Mouse (Mus musculus): ENCODE results near the gene Sema3d. TPM values are rescaled to one million over a fixed set of nuclear protein-coding genes. Genes with fewer than 3 reads are reported as not detected.

Gene Sema3d
- total and polyA plus RNA-seq, 3 experiments: 0.11 to 0.15 TPM; not detected in 1

- Histone ChIP-seq H3K4me1 (ENCODE audit: insufficient read depth, low read depth, low read length) (no peaks in the 10 kb centered on the region), H3K4me3 (ENCODE audit: low read depth, low read length) (no peak overlapping the region), H3K27me3 (ENCODE audit: insufficient read depth, low read length) (no peaks in the 10 kb centered on the region), H3K9me3 (replicated peaks) (no peaks in the 10 kb centered on the region), H3K36me3 (replicated peaks) (no peaks in the 10 kb centered on the region)
- DNase-seq (ENCODE audit: low spot score) (no peak), ATAC-seq (ENCODE audit: extremely low read depth, insufficient number of reproducible peaks, low FRiP score, poor library complexity, severe bottlenecking) (no peak)
- no peak for TF ChIP-seq TAL1 (conservative IDR thresholded peaks at IDR 0.05; ENCODE audit: low read depth, low read length)
- no peak for TF ChIP-seq GATA1 (IDR thresholded peaks at IDR 0.05; ENCODE audit: borderline replicate concordance, low read length)
- no peak for TF ChIP-seq CTCF (IDR thresholded peaks at IDR 0.05; ENCODE audit: low read depth, low read length)
- TF ChIP-seq GATA2 (IDR thresholded peaks at IDR 0.05; ENCODE audit: borderline replicate concordance, low read depth, low read length): no peak
- TF ChIP-seq POLR2AphosphoS5 (IDR thresholded peaks at IDR 0.05; ENCODE audit: insufficient replicate concordance, low read depth, low read length): no peak
These were observed 104.7 kb downstream of the Sema3d start for GRCm38 (mm10) chr5:12487926-12488325.

- no peak overlapping the region for H3K4me3 ChIP-seq (ENCODE audit: low read depth, low read length)
- no peaks in the 10 kb centered on the region for H3K4me1 ChIP-seq (ENCODE audit: insufficient read depth, low read depth, low read length)
- ATAC-seq (ENCODE audit: extremely low read depth, insufficient number of reproducible peaks, low FRiP score, poor library complexity, severe bottlenecking) (no peak), DNase-seq (ENCODE audit: low spot score) (no peak)
- TF ChIP-seq POLR2AphosphoS5 (IDR thresholded peaks at IDR 0.05; ENCODE audit: insufficient replicate concordance, low read depth, low read length) (no peak), GATA2 (IDR thresholded peaks at IDR 0.05; ENCODE audit: borderline replicate concordance, low read depth, low read length) (no peak), TAL1 (conservative IDR thresholded peaks at IDR 0.05; ENCODE audit: low read depth, low read length) (no peak), CTCF (IDR thresholded peaks at IDR 0.05; ENCODE audit: low read depth, low read length) (no peak), GATA1 (IDR thresholded peaks at IDR 0.05; ENCODE audit: borderline replicate concordance, low read length) (no peak)
- no peaks in the 10 kb centered on the region for H3K9me3 ChIP-seq (replicated peaks)
- H3K27me3 ChIP-seq (ENCODE audit: insufficient read depth, low read length): no peaks in the 10 kb centered on the region
- no peaks in the 10 kb centered on the region for H3K36me3 ChIP-seq (replicated peaks)
These were observed 108.5 kb downstream of the Sema3d start for GRCm38 (mm10) chr5:12491704-12492103.

GRCm38 (mm10) chr5:12498227-12498928 is 115.2 kb downstream of the Sema3d start:
- DNase-seq (ENCODE audit: low spot score) (no peak), ATAC-seq (ENCODE audit: extremely low read depth, insufficient number of reproducible peaks, low FRiP score, poor library complexity, severe bottlenecking) (no peak)
- H3K4me1 ChIP-seq (ENCODE audit: insufficient read depth, low read depth, low read length): no peaks in the 10 kb centered on the region
- TF ChIP-seq CTCF (IDR thresholded peaks at IDR 0.05; ENCODE audit: low read depth, low read length): no peak
- TF ChIP-seq TAL1 (conservative IDR thresholded peaks at IDR 0.05; ENCODE audit: low read depth, low read length): no peak
- no peak for TF ChIP-seq GATA2 (IDR thresholded peaks at IDR 0.05; ENCODE audit: borderline replicate concordance, low read depth, low read length)
- no peak for TF ChIP-seq POLR2AphosphoS5 (IDR thresholded peaks at IDR 0.05; ENCODE audit: insufficient replicate concordance, low read depth, low read length)
- no peak for TF ChIP-seq GATA1 (IDR thresholded peaks at IDR 0.05; ENCODE audit: borderline replicate concordance, low read length)
- no peaks in the 10 kb centered on the region for H3K9me3 ChIP-seq (replicated peaks)
- H3K4me3 ChIP-seq (ENCODE audit: low read depth, low read length): no peak overlapping the region
- no peaks in the 10 kb centered on the region for H3K27me3 ChIP-seq (ENCODE audit: insufficient read depth, low read length)
- no peaks in the 10 kb centered on the region for H3K36me3 ChIP-seq (replicated peaks)

GRCm38 (mm10) chr5:12499037-12499436 is 115.9 kb downstream of the Sema3d start:
- ATAC-seq (ENCODE audit: extremely low read depth, insufficient number of reproducible peaks, low FRiP score, poor library complexity, severe bottlenecking): no peak
- TF ChIP-seq GATA2 (IDR thresholded peaks at IDR 0.05; ENCODE audit: borderline replicate concordance, low read depth, low read length): no peak
- no peak for TF ChIP-seq GATA1 (IDR thresholded peaks at IDR 0.05; ENCODE audit: borderline replicate concordance, low read length)
- no peak for TF ChIP-seq CTCF (IDR thresholded peaks at IDR 0.05; ENCODE audit: low read depth, low read length)
- no peak for TF ChIP-seq POLR2AphosphoS5 (IDR thresholded peaks at IDR 0.05; ENCODE audit: insufficient replicate concordance, low read depth, low read length)
- TF ChIP-seq TAL1 (conservative IDR thresholded peaks at IDR 0.05; ENCODE audit: low read depth, low read length): no peak

GRCm38 (mm10) chr5:12499791-12500504 is 116.8 kb downstream of the Sema3d start:
- H3K36me3 ChIP-seq (replicated peaks): no peaks in the 10 kb centered on the region
- TF ChIP-seq POLR2AphosphoS5 (IDR thresholded peaks at IDR 0.05; ENCODE audit: insufficient replicate concordance, low read depth, low read length) (no peak), GATA2 (IDR thresholded peaks at IDR 0.05; ENCODE audit: borderline replicate concordance, low read depth, low read length) (no peak), GATA1 (IDR thresholded peaks at IDR 0.05; ENCODE audit: borderline replicate concordance, low read length) (no peak), CTCF (IDR thresholded peaks at IDR 0.05; ENCODE audit: low read depth, low read length) (no peak), TAL1 (conservative IDR thresholded peaks at IDR 0.05; ENCODE audit: low read depth, low read length) (no peak)
- no peak for ATAC-seq (ENCODE audit: extremely low read depth, insufficient number of reproducible peaks, low FRiP score, poor library complexity, severe bottlenecking)

More at GRCm38 (mm10) chr5:12499037-12499436, 115.9 kb downstream of the Sema3d start:
- Histone ChIP-seq H3K9me3 (replicated peaks) (no peaks in the 10 kb centered on the region), H3K4me1 (ENCODE audit: insufficient read depth, low read depth, low read length) (no peaks in the 10 kb centered on the region), H3K27me3 (ENCODE audit: insufficient read depth, low read length) (no peaks in the 10 kb centered on the region), H3K36me3 (replicated peaks) (no peaks in the 10 kb centered on the region), H3K4me3 (ENCODE audit: low read depth, low read length) (no peak overlapping the region)
- no peak for DNase-seq (ENCODE audit: low spot score)

GRCm38 (mm10) chr5:12512471-12512870 is 129.3 kb downstream of the Sema3d start:
- TF ChIP-seq POLR2AphosphoS5 (IDR thresholded peaks at IDR 0.05; ENCODE audit: insufficient replicate concordance, low read depth, low read length) (no peak), CTCF (IDR thresholded peaks at IDR 0.05; ENCODE audit: low read depth, low read length) (no peak), GATA2 (IDR thresholded peaks at IDR 0.05; ENCODE audit: borderline replicate concordance, low read depth, low read length) (no peak), GATA1 (IDR thresholded peaks at IDR 0.05; ENCODE audit: borderline replicate concordance, low read length) (no peak), TAL1 (conservative IDR thresholded peaks at IDR 0.05; ENCODE audit: low read depth, low read length) (no peak)
- no peak overlapping the region for H3K4me3 ChIP-seq (ENCODE audit: low read depth, low read length)
- H3K27me3 ChIP-seq (ENCODE audit: insufficient read depth, low read length): no peaks in the 10 kb centered on the region
- no peaks in the 10 kb centered on the region for H3K9me3 ChIP-seq (replicated peaks)
- H3K36me3 ChIP-seq (replicated peaks): no peaks in the 10 kb centered on the region
- H3K4me1 ChIP-seq (ENCODE audit: insufficient read depth, low read depth, low read length): no peaks in the 10 kb centered on the region
- ATAC-seq (ENCODE audit: extremely low read depth, insufficient number of reproducible peaks, low FRiP score, poor library complexity, severe bottlenecking) (no peak), DNase-seq (ENCODE audit: low spot score) (no peak)

More at GRCm38 (mm10) chr5:12499791-12500504, 116.8 kb downstream of the Sema3d start:
- H3K4me3 ChIP-seq (ENCODE audit: low read depth, low read length): no peak overlapping the region
- H3K27me3 ChIP-seq (ENCODE audit: insufficient read depth, low read length): no peaks in the 10 kb centered on the region
- no peaks in the 10 kb centered on the region for H3K4me1 ChIP-seq (ENCODE audit: insufficient read depth, low read depth, low read length)
- no peak for DNase-seq (ENCODE audit: low spot score)
- no peaks in the 10 kb centered on the region for H3K9me3 ChIP-seq (replicated peaks)
